Mouse (Mus musculus): ENCODE measurements around the gene Gal3st2b. TPM values are rescaled to one million over a fixed set of nuclear protein-coding genes. Genes with fewer than 3 reads are reported as not detected.

Gene Gal3st2b
- polyA plus RNA-seq (2014; fragmentation: Illumina TruSeq; extraction: RNeasy Lipid Tissue Mini Kit (QIAGEN cat#74804); ENCODE audit: low replicate concordance): 30.6 TPM

DNA sequence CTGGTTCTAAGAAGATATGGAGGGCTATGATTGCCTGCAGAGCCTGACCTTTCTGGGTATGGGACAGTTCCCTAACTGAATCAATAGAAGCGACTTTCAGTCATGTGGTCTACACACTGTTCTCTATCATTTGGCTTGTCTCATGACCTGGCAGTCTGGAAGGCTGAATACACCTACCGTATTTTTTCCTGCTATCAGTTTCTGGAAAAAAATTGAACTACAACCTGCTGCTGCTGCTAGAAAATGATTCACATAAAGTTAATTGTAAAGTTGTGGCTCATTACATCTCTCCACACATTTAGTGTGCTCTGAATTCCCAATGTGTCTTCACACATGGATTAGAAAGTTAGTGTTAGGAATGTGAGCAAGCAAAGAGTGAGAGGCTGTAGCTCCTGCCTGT lies at the start of gene Gal3st2b:
Gene Gal3st2b, plus strand, starts transcription at position 301 of the 400 bp plus-strand sequence.

DNA sequence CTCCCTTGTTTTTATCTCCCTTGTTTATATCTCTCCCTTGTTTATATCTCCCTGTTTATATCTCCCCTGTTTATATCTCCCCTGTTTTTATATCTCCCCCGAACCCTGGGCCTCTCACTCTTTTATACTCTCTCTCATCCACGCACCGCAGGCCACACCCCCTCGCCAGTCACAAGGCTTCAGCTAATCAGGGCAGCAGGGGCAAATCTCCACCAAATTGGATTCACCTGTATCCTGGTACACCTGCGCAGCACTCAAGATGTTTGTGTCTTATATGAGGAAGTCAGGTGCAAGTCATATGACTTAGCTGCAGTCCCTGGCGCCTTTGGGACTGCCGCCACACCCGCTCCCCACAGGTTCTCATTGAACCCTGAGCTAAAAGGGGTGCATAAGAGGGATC lies 72.1 kb downstream of the Gal3st2b start, which contains the start of gene Gal3st2c:
Gene Gal3st2c, plus strand, starts transcription at position 301 of the 400 bp plus-strand sequence.

Other genes starting within 250 kb of the Gal3st2b start
- gene Bok, start 232.7 kb upstream of the Gal3st2b start, polyA plus RNA-seq (2014; fragmentation: Illumina TruSeq; extraction: RNeasy Lipid Tissue Mini Kit (QIAGEN cat#74804); ENCODE audit: low replicate concordance): 0.78 TPM
- gene Atg4b, start 166.8 kb upstream of the Gal3st2b start, polyA plus RNA-seq (2014; fragmentation: Illumina TruSeq; extraction: RNeasy Lipid Tissue Mini Kit (QIAGEN cat#74804); ENCODE audit: low replicate concordance): 40.0 TPM
- gene Thap4, start 163.4 kb upstream of the Gal3st2b start, polyA plus RNA-seq (2014; fragmentation: Illumina TruSeq; extraction: RNeasy Lipid Tissue Mini Kit (QIAGEN cat#74804); ENCODE audit: low replicate concordance): 10.1 TPM
- 31.5 TPM for gene Dtymk, start 116.4 kb upstream of the Gal3st2b start, polyA plus RNA-seq (2014; fragmentation: Illumina TruSeq; extraction: RNeasy Lipid Tissue Mini Kit (QIAGEN cat#74804); ENCODE audit: low replicate concordance)
- gene Ing5, start 114.3 kb upstream of the Gal3st2b start, polyA plus RNA-seq (2014; fragmentation: Illumina TruSeq; extraction: RNeasy Lipid Tissue Mini Kit (QIAGEN cat#74804); ENCODE audit: low replicate concordance): 6.6 TPM
- 18.9 TPM for gene D2hgdh, start 93.4 kb upstream of the Gal3st2b start, polyA plus RNA-seq (2014; fragmentation: Illumina TruSeq; extraction: RNeasy Lipid Tissue Mini Kit (QIAGEN cat#74804); ENCODE audit: low replicate concordance)
- 140 TPM for gene Gal3st2, start 57.0 kb upstream of the Gal3st2b start, polyA plus RNA-seq (2014; fragmentation: Illumina TruSeq; extraction: RNeasy Lipid Tissue Mini Kit (QIAGEN cat#74804); ENCODE audit: low replicate concordance)
- gene Gal3st2c, start 72.2 kb downstream of the Gal3st2b start, polyA plus RNA-seq (2014; fragmentation: Illumina TruSeq; extraction: RNeasy Lipid Tissue Mini Kit (QIAGEN cat#74804); ENCODE audit: low replicate concordance): 0.56 TPM
- not detected for gene Neu4, start 102.1 kb downstream of the Gal3st2b start, polyA plus RNA-seq (2014; fragmentation: Illumina TruSeq; extraction: RNeasy Lipid Tissue Mini Kit (QIAGEN cat#74804); ENCODE audit: low replicate concordance)
- not detected for gene Pdcd1, start 134.2 kb downstream of the Gal3st2b start, polyA plus RNA-seq (2014; fragmentation: Illumina TruSeq; extraction: RNeasy Lipid Tissue Mini Kit (QIAGEN cat#74804); ENCODE audit: low replicate concordance)